Mouse (Mus musculus): ENCODE results near the gene Pdcd1. TPM values are rescaled to one million over a fixed set of nuclear protein-coding genes. Genes with fewer than 3 reads are reported as not detected.

Gene Pdcd1
- polyA plus RNA-seq, 1 experiment, result 0.07 TPM

- WGBS, result 28% methylated on average over 7 of the region's 7 CpGs
- peaks cover 15% of the 10 kb centered on the region for H3K4me1 ChIP-seq (ENCODE audit: control insufficient read depth, insufficient read depth, low read length)
- TF ChIP-seq CTCF (IDR thresholded peaks at IDR 0.05; ENCODE audit: borderline replicate concordance, insufficient read depth, low read depth, low read length) (no peak), POLR2A (IDR thresholded peaks at IDR 0.05; ENCODE audit: borderline replicate concordance, insufficient read depth, low read length) (no peak)
- 0 out of 2 replicates have a peak overlapping the region, but pooled peaks have one; percentile 18 for H3K27ac ChIP-seq (ENCODE audit: insufficient read depth, low read length)
- H3K4me3 ChIP-seq (replicated peaks; ENCODE audit: insufficient read depth, low read depth, low read length), result no peak overlapping the region
- DNase-seq, result peak in 1 of 2 experiments; percentile 31
- no peaks in the 10 kb centered on the region for H3K27me3 ChIP-seq (ENCODE audit: control insufficient read depth, insufficient read depth, low read length)
These were observed 1.3 kb upstream of the Pdcd1 start for GRCm38 (mm10) chr1:94053530-94054216.

- no peak for TF ChIP-seq POLR2A (IDR thresholded peaks at IDR 0.05; ENCODE audit: borderline replicate concordance, insufficient read depth, low read length)
- TF ChIP-seq CTCF (IDR thresholded peaks at IDR 0.05; ENCODE audit: borderline replicate concordance, insufficient read depth, low read depth, low read length), result no peak
- WGBS, result 83% methylated on average over 5 of the region's 5 CpGs
- Histone ChIP-seq H3K4me1 (ENCODE audit: control insufficient read depth, insufficient read depth, low read length) (peaks cover 15% of the 10 kb centered on the region), H3K27ac (ENCODE audit: insufficient read depth, low read length) (no peak overlapping the region), H3K4me3 (replicated peaks; ENCODE audit: insufficient read depth, low read depth, low read length) (no peak overlapping the region), H3K27me3 (ENCODE audit: control insufficient read depth, insufficient read depth, low read length) (no peaks in the 10 kb centered on the region)
- DNase-seq, result no peak
These were observed 1.2 kb downstream of the Pdcd1 start for GRCm38 (mm10) chr1:94051104-94051503.

GRCm38 (mm10) chr1:94046544-94046943 lies 5.8 kb downstream of the Pdcd1 start:
- TF ChIP-seq POLR2A (IDR thresholded peaks at IDR 0.05; ENCODE audit: borderline replicate concordance, insufficient read depth, low read length) (no peak), CTCF (IDR thresholded peaks at IDR 0.05; ENCODE audit: borderline replicate concordance, insufficient read depth, low read depth, low read length) (no peak)
- Histone ChIP-seq H3K27ac (ENCODE audit: insufficient read depth, low read length) (no peak overlapping the region), H3K27me3 (ENCODE audit: control insufficient read depth, insufficient read depth, low read length) (no peaks in the 10 kb centered on the region), H3K4me3 (replicated peaks; ENCODE audit: insufficient read depth, low read depth, low read length) (no peak overlapping the region), H3K4me1 (ENCODE audit: control insufficient read depth, insufficient read depth, low read length) (no peaks in the 10 kb centered on the region)
- DNase-seq, result no peak
- WGBS, result 78% methylated on average over 4 of the region's 4 CpGs

- 91% methylated on average over 3 of the region's 3 CpGs for WGBS
- TF ChIP-seq POLR2A (IDR thresholded peaks at IDR 0.05; ENCODE audit: borderline replicate concordance, insufficient read depth, low read length), result no peak
These were observed 6.8 kb downstream of the Pdcd1 start for GRCm38 (mm10) chr1:94045559-94045958.

GRCm38 (mm10) chr1:94040391-94040790 lies 12.0 kb downstream of the Pdcd1 start:
- 96% methylated on average over 2 of the region's 2 CpGs for WGBS
- Histone ChIP-seq H3K27me3 (ENCODE audit: control insufficient read depth, insufficient read depth, low read length) (no peaks in the 10 kb centered on the region), H3K4me3 (replicated peaks; ENCODE audit: insufficient read depth, low read depth, low read length) (no peak overlapping the region), H3K4me1 (ENCODE audit: control insufficient read depth, insufficient read depth, low read length) (peaks cover 7% of the 10 kb centered on the region), H3K27ac (ENCODE audit: insufficient read depth, low read length) (no peak overlapping the region)
- TF ChIP-seq POLR2A (IDR thresholded peaks at IDR 0.05; ENCODE audit: borderline replicate concordance, insufficient read depth, low read length), result no peak
- TF ChIP-seq CTCF (IDR thresholded peaks at IDR 0.05; ENCODE audit: borderline replicate concordance, insufficient read depth, low read depth, low read length), result no peak
- DNase-seq, result no peak

More at GRCm38 (mm10) chr1:94045559-94045958, 6.8 kb downstream of the Pdcd1 start:
- no peak overlapping the region for H3K27ac ChIP-seq (ENCODE audit: insufficient read depth, low read length)
- no peak overlapping the region for H3K4me3 ChIP-seq (replicated peaks; ENCODE audit: insufficient read depth, low read depth, low read length)
- H3K27me3 ChIP-seq (ENCODE audit: control insufficient read depth, insufficient read depth, low read length), result no peaks in the 10 kb centered on the region
- DNase-seq, result no peak
- H3K4me1 ChIP-seq (ENCODE audit: control insufficient read depth, insufficient read depth, low read length), result no peaks in the 10 kb centered on the region; the same call in 1 of the 2 replicates

GRCm38 (mm10) chr1:94034984-94035743 lies 17.2 kb downstream of the Pdcd1 start:
- Histone ChIP-seq H3K27ac (ENCODE audit: insufficient read depth, low read length) (peak overlapping the region; percentile 68), H3K4me3 (replicated peaks; ENCODE audit: insufficient read depth, low read depth, low read length) (peak overlapping the region; percentile 53), H3K4me1 (ENCODE audit: control insufficient read depth, insufficient read depth, low read length) (peaks cover 7% of the 10 kb centered on the region; the same call in 1 of the 2 replicates), H3K27me3 (ENCODE audit: control insufficient read depth, insufficient read depth, low read length) (no peaks in the 10 kb centered on the region)
- under 1% methylated on average over 25 of the region's 25 CpGs for WGBS
- TF ChIP-seq CTCF (IDR thresholded peaks at IDR 0.05; ENCODE audit: borderline replicate concordance, insufficient read depth, low read depth, low read length) (peak; percentile 97), POLR2A (IDR thresholded peaks at IDR 0.05; ENCODE audit: borderline replicate concordance, insufficient read depth, low read length) (peak; percentile 49; the same call in 1 of the 2 replicates)
- DNase-seq, result peak; percentile 88 to 91

GRCm38 (mm10) chr1:94033075-94033602 lies 19.2 kb downstream of the Pdcd1 start:
- TF ChIP-seq CTCF (IDR thresholded peaks at IDR 0.05; ENCODE audit: borderline replicate concordance, insufficient read depth, low read depth, low read length) (no peak), POLR2A (IDR thresholded peaks at IDR 0.05; ENCODE audit: borderline replicate concordance, insufficient read depth, low read length) (no peak)
- 96% methylated on average over 2 of the region's 2 CpGs for WGBS
- Histone ChIP-seq H3K27me3 (ENCODE audit: control insufficient read depth, insufficient read depth, low read length) (no peaks in the 10 kb centered on the region), H3K27ac (ENCODE audit: insufficient read depth, low read length) (no peak overlapping the region), H3K4me3 (replicated peaks; ENCODE audit: insufficient read depth, low read depth, low read length) (no peak overlapping the region), H3K4me1 (ENCODE audit: control insufficient read depth, insufficient read depth, low read length) (peaks cover 7% of the 10 kb centered on the region; the same call in 1 of the 2 replicates)
- DNase-seq, result no peak

Data from cerebellum, adult 2 months (tissue).